Mouse (Mus musculus) stomach, postnatal 0 days (tissue): ENCODE measurements around the gene Ccn2. TPM values are rescaled to one million over a fixed set of nuclear protein-coding genes. Genes with fewer than 3 reads are reported as not detected.
A peak's percentile ranks its signal among the peaks of the same experiment; 100 is the strongest.

Source experiments
- ATAC-seq: fragments of 200-750 bp; cut with Nextera tagmentation; 2 replicates; pipeline ENCODE4 v1.8.0; 2017; ENCODE audit not compliant: low FRiP score, low TSS enrichment
- DNase-seq: peaks from one replicate; pipeline ENCODE4 v3.0.0-alpha.2; 2016; ENCODE audit warnings: low spot score
- H3K27ac ChIP-seq: fragments of 300-500 bp; sonication (generic); replicated peaks from 2 replicates; pipeline ENCODE4 v1.5.1; 2014; ENCODE audit warnings: mild to moderate bottlenecking, control low read depth
- H3K27me3 ChIP-seq: fragments of 300-500 bp; sonication (generic); 2 replicates; pipeline ENCODE4 v1.6.1; 2014; ENCODE audit warnings: low read length; ENCODE audit not compliant: control insufficient read depth, insufficient read depth
- H3K36me3 ChIP-seq: fragments of 300-500 bp; sonication (generic); 2 replicates; pipeline ENCODE4 v1.6.1; 2014; ENCODE audit warnings: low read length, mixed read lengths; ENCODE audit not compliant: control insufficient read depth, insufficient read depth
- H3K4me1 ChIP-seq: fragments of 300-500 bp; sonication (generic); replicated peaks from 2 replicates; pipeline ENCODE4 v1.6.1; 2014; ENCODE audit warnings: antibody characterized with exemption; ENCODE audit not compliant: control insufficient read depth, insufficient read depth
- H3K4me2 ChIP-seq: fragments of 300-500 bp; sonication (generic); replicated peaks from 2 replicates; pipeline ENCODE4 v1.6.1; 2014; ENCODE audit warnings: low read depth, mild to moderate bottlenecking, control low read depth, moderate library complexity
- H3K4me3 ChIP-seq: fragments of 300-500 bp; sonication (generic); 2 replicates; pipeline ENCODE4 v1.5.1; 2014; ENCODE audit warnings: low read depth, low read length, control low read depth
- H3K9ac ChIP-seq: fragments of 300-500 bp; sonication (generic); 2 replicates; pipeline ENCODE4 v1.6.1; 2014; ENCODE audit warnings: mild to moderate bottlenecking, low read length, control low read depth, mixed read lengths
- H3K9me3 ChIP-seq: fragments of 300-500 bp; sonication (generic); 2 replicates; pipeline ENCODE4 v1.6.1; 2016; ENCODE audit warnings: low read length; ENCODE audit not compliant: control insufficient read depth
- CTCF ChIP-seq: IDR thresholded peaks from 2 replicates; pipeline ENCODE4 v1.5.1; 2016; ENCODE audit warnings: antibody characterized with exemption, low read depth, mild to moderate bottlenecking, moderate library complexity
- EP300 ChIP-seq: optimal IDR thresholded peaks from 2 replicates; pipeline ENCODE3; 2016; ENCODE audit warnings: antibody characterized with exemption
- WGBS: fragments of 180-500 bp; shearing (Covaris S2); extraction: QIAGEN DNeasy Blood & Tissue Kit; methylation state at CpG from one replicate; pipeline ENCODE4 v1.1.7; 2014; 5-methylcytosine and 5-hydroxymethylcytosine counted together
- polyA plus RNA-seq: library from polyadenylated mRNA; unstranded; fragments of >200 nt; fragmentation: Nextera tagmentation; extraction: Ambion mirVana; gene quantifications from 2 replicates; pipeline ENCODE4 v1.2.1, GENCODE M21; 2015

Ccn2 gene
- polyA plus RNA-seq, 1 experiment from 2014 or later: 19.7 TPM

DNA sequence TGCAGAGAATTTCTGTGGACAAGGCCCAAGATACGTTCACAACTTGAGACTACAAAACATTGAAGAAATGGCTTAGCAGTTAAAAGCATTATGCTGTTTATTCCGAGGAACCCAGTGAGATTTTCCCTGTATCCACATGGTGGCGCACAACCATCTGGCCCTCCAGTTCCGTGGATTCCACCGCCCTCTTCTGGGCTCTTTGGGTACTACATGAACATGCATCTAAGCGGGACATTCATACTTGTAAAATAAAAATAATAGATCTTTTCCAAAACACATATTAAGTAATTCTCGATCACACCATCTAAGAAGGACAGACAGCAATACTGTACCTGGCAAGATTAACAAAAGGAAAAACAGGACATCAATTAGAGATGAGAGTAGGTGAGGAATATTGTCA, 27.3 kb downstream of the Ccn2 start:
- ATAC-seq (no peak), DNase-seq (peak; percentile 82)
- no peaks in the 10 kb centered on the region for H3K27me3 ChIP-seq
- H3K4me2 ChIP-seq: no peak overlapping the region
- H3K4me3 ChIP-seq: no peak overlapping the region
- no peaks in the 10 kb centered on the region for H3K36me3 ChIP-seq
- H3K27ac ChIP-seq: no peak overlapping the region
- no peak overlapping the region for H3K9ac ChIP-seq
- TF ChIP-seq CTCF (peak; percentile 100), EP300 (no peak)
- no peaks in the 10 kb centered on the region for H3K4me1 ChIP-seq
- no peaks in the 10 kb centered on the region for H3K9me3 ChIP-seq
- 34% methylated on average over 7 of the region's 7 CpGs for WGBS

- no peak overlapping the region for H3K4me3 ChIP-seq
- no peaks in the 10 kb centered on the region for H3K36me3 ChIP-seq
- DNase-seq (peak; percentile 92), ATAC-seq (no peak; the same call in 1 of the 2 replicates)
- no peak overlapping the region for H3K9ac ChIP-seq
- H3K9me3 ChIP-seq: no peaks in the 10 kb centered on the region
- no peak overlapping the region for H3K4me2 ChIP-seq
- 32% methylated on average over 24 of the region's 24 CpGs for WGBS
- H3K27ac ChIP-seq: no peak overlapping the region
- no peaks in the 10 kb centered on the region for H3K4me1 ChIP-seq
- no peaks in the 10 kb centered on the region for H3K27me3 ChIP-seq
- TF ChIP-seq EP300: no peak
- peak; percentile 96 for TF ChIP-seq CTCF
Measured at GRCm38 (mm10) chr10:24625060-24625701, 29.9 kb downstream of the Ccn2 start.

- H3K27me3 ChIP-seq: no peaks in the 10 kb centered on the region
- WGBS: 66% methylated on average over 12 of the region's 12 CpGs
- H3K36me3 ChIP-seq: no peaks in the 10 kb centered on the region
- DNase-seq (no peak), ATAC-seq (no peak)
- H3K4me3 ChIP-seq: no peak overlapping the region
- no peak for TF ChIP-seq EP300
- TF ChIP-seq CTCF: no peak
- no peak overlapping the region for H3K9ac ChIP-seq
- no peaks in the 10 kb centered on the region for H3K9me3 ChIP-seq
- no peak overlapping the region for H3K27ac ChIP-seq
- no peak overlapping the region for H3K4me2 ChIP-seq
- H3K4me1 ChIP-seq: no peaks in the 10 kb centered on the region
Measured at GRCm38 (mm10) chr10:24627262-24627661, 32.0 kb downstream of the Ccn2 start.

GRCm38 (mm10) chr10:24628466-24628865, 33.2 kb downstream of the Ccn2 start:
- peak; percentile 53 for DNase-seq
- peak; percentile 16; the same call in 1 of the 2 replicates for ATAC-seq
- H3K9me3 ChIP-seq: no peaks in the 10 kb centered on the region
- TF ChIP-seq EP300: no peak
- TF ChIP-seq CTCF: no peak
- 25% methylated on average over 9 of the region's 9 CpGs for WGBS
- peak overlapping the region; percentile 88 for H3K27ac ChIP-seq
- H3K4me1 ChIP-seq: no peaks in the 10 kb centered on the region
- no peaks in the 10 kb centered on the region for H3K27me3 ChIP-seq
- no peaks in the 10 kb centered on the region for H3K36me3 ChIP-seq
- 0 out of 2 replicates have a peak overlapping the region, but pooled peaks have one; percentile 8 for H3K4me3 ChIP-seq
- H3K9ac ChIP-seq: no peak overlapping the region; the same call in 1 of the 2 replicates
- peak overlapping the region; percentile 23; the same call in 1 of the 2 replicates for H3K4me2 ChIP-seq

- H3K27ac ChIP-seq: peak overlapping the region; percentile 88
- H3K27me3 ChIP-seq: no peaks in the 10 kb centered on the region
- 48% methylated on average over 9 of the region's 9 CpGs for WGBS
- DNase-seq (peak; percentile 71), ATAC-seq (peak; percentile 96)
- H3K4me2 ChIP-seq: peak overlapping the region; percentile 23; the same call in 1 of the 2 replicates
- H3K4me3 ChIP-seq: peak overlapping the region; percentile 8; the same call in 1 of the 2 replicates
- no peaks in the 10 kb centered on the region for H3K36me3 ChIP-seq
- no peaks in the 10 kb centered on the region for H3K4me1 ChIP-seq
- H3K9me3 ChIP-seq: no peaks in the 10 kb centered on the region
- no peak for TF ChIP-seq CTCF
- TF ChIP-seq EP300: no peak
- H3K9ac ChIP-seq: no peak overlapping the region
Measured at GRCm38 (mm10) chr10:24629086-24629720, 34.0 kb downstream of the Ccn2 start.

DNA sequence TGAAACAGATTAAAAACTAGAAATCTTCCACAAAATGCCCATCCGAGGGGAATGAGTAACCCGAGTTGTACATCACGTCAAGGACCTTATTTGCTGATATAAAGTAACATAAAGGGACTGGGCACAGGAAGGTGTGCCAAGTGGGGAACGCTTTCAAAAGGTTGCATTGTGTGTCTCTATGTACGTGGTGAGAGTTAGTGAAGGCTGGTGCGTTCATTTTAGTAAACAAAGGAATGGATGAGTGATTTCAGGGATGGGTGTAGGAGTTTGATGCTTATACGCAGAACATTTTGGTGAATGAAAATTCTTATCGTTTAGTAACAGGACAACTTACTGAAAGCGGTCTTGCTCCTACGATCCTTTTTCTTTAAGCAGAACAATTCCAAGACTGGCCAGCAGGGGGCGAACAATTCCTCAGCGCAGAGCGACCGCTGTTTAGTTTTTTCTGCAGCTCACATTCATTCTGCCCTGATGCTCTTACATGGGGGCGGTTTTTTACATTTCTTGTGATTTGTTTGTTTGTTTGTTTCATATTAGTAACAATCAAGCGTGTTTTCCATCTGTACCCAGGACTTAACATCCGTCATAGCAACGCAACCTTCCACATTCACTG, 35.3 kb downstream of the Ccn2 start:
- no peak overlapping the region for H3K4me3 ChIP-seq
- H3K27me3 ChIP-seq: no peaks in the 10 kb centered on the region
- TF ChIP-seq EP300 (no peak), CTCF (peak; percentile 92)
- H3K4me2 ChIP-seq: peak overlapping the region; percentile 36
- H3K9me3 ChIP-seq: no peaks in the 10 kb centered on the region
- DNase-seq (peak; percentile 78), ATAC-seq (no peak)
- H3K4me1 ChIP-seq: 0 out of 2 replicates have a peak, but pooled peaks cover 2% of the 10 kb centered on the region
- H3K9ac ChIP-seq: no peak overlapping the region
- H3K36me3 ChIP-seq: no peaks in the 10 kb centered on the region
- WGBS: 21% methylated on average over 18 of the region's 18 CpGs
- no peak overlapping the region for H3K27ac ChIP-seq
